23 mouse cellular contexts compared by ENCODE assay signal in genomic region chr12:35072178-35072577, GRCm38 (mm10).
"Had no signal": no experiment of that assay in that cellular context is flagged by ENCODE, and none has a peak within 500 bp of the region (broad histone marks: within the 10 kb centered on the region; RNA-seq: fewer than 3 reads in every experiment).

No protein-coding gene starts in this region.

- DNase-seq: kidney, adult 8-10 months; kidney, postnatal 10 days; kidney, postnatal 36 days; left cerebral cortex, postnatal 4 days; liver, postnatal 0 days; lung, embryonic 14.5 days; right cerebral cortex, adult 18-20 months; right cerebral cortex, postnatal 14 days; right cerebral cortex, postnatal 4 days; thymus, adult 2 months; thymus, postnatal 14 days; thymus, postnatal 4 days had no signal

- H3K27ac ChIP-seq: kidney, embryonic 15.5 days; limb, embryonic 12.5 days; limb, embryonic 15.5 days; liver, embryonic 14.5 days; macrophage; midbrain, embryonic 12.5 days; midbrain, embryonic 15.5 days; neural tube, embryonic 12.5 days; neural tube, embryonic 15.5 days; stomach, postnatal 0 days had no signal

- ATAC-seq: liver, postnatal 0 days; lung, postnatal 0 days; midbrain, embryonic 15.5 days had no signal

- H3K4me3 ChIP-seq: kidney, embryonic 15.5 days; limb, embryonic 12.5 days; limb, embryonic 15.5 days; midbrain, embryonic 12.5 days; midbrain, embryonic 15.5 days; neural tube, embryonic 12.5 days; neural tube, embryonic 15.5 days had no signal
